Mouse (Mus musculus): ENCODE measurements at regions not wholly inside any gene's neighbourhood (a gene's known extent, or its start where the extent isn't known, plus 50 kb on each side); places are given as distances from the start of the nearest gene placed in this dataset.
"Not testable (repeated sequence)": the region's sequence is repeated elsewhere in the genome, so short reads cannot be mapped to it uniquely, and the experiment has no call there.

DNA sequence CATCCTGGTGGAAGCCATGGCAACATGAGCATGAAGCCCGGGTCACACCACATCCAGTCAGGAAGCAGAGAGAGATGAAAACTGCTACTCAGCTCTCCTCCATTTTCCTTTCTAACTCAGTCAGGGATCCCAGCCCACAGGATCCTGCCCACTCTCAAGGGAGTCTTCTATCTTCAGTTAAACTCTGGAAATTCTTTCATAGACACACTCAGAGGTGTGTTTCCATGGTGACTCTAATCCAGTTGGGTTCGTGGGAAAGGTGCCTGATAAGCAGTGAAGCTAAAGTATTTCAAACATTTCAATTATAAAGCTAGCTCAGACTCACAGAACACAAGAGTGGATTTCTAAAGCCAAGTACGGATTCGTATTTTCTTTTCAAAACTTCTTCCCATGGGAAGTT lies 120.0 kb upstream of the Stt3b start:
- Histone ChIP-seq H3K4me2 (no peak overlapping the region), H3K36me3 (no peaks in the 10 kb centered on the region), H3K4me3 (no peak overlapping the region), H3K27me3 (no peaks in the 10 kb centered on the region), H3K4me1 (no peaks in the 10 kb centered on the region), H3K27ac (no peak overlapping the region), H3K9me3 (no peaks in the 10 kb centered on the region), H3K9ac (no peak overlapping the region)
- ATAC-seq (ENCODE audit: borderline replicate concordance, extremely low read depth, low FRiP score, low TSS enrichment) = no peak
- WGBS = 44% methylated on average over 4 of the region's 4 CpGs

DNA sequence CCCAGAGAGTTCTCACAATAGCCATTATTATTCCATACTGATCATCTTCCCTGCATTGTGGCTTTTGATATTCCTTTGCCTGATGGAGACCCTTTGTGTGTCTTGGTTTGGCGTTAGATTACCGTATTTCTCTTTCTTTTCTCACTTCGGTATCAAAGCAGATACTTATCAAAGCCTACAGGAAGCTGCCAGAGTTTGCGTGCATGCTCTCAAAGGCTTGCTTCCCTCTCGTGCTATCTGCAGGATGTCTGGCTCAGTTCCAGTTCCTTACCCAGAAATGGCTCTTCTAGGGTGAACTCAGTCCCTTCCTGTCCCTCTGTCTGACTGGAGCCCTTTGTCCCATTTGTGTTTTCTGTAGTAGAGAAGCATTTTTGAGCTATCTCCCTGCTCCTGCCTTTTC lies 124.5 kb upstream of the Stt3b start:
- whole genome bisulfite sequencing = 7% methylated on average over 5 of the region's 5 CpGs
- Histone ChIP-seq H3K27ac (no peak overlapping the region), H3K9ac (no peak overlapping the region), H3K36me3 (no peaks in the 10 kb centered on the region), H3K27me3 (no peaks in the 10 kb centered on the region), H3K4me1 (no peaks in the 10 kb centered on the region), H3K4me2 (no peak overlapping the region), H3K4me3 (no peak overlapping the region), H3K9me3 (no peaks in the 10 kb centered on the region)
- no peak for ATAC-seq (ENCODE audit: borderline replicate concordance, extremely low read depth, low FRiP score, low TSS enrichment)

DNA sequence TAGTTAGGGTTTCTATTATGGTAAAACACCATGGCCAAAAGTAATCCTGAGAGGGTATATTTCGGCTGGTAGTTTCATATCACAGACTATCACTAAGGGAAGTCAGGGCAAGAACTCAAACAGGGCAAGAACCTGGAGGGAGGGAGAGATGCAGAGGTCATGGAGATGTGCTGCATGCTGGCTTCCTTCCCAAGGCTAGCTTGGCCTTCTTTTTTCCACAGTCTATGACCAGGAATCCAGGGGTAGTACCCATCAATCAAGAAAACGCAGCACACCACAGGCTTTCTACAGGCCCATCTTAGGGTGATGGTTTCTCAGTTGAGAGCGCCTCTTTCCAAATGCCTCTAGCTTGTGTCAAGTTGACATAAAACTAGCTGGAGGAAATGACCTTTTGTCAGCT lies 126.1 kb upstream of the Stt3b start:
- Histone ChIP-seq H3K27me3 (no peaks in the 10 kb centered on the region), H3K9ac (no peak overlapping the region), H3K9me3 (no peaks in the 10 kb centered on the region), H3K4me2 (no peak overlapping the region), H3K27ac (no peak overlapping the region), H3K4me1 (no peaks in the 10 kb centered on the region), H3K36me3 (no peaks in the 10 kb centered on the region), H3K4me3 (no peak overlapping the region)
- 79% methylated on average over 3 of the region's 3 CpGs for WGBS
- ATAC-seq (ENCODE audit: borderline replicate concordance, extremely low read depth, low FRiP score, low TSS enrichment) = no peak

DNA sequence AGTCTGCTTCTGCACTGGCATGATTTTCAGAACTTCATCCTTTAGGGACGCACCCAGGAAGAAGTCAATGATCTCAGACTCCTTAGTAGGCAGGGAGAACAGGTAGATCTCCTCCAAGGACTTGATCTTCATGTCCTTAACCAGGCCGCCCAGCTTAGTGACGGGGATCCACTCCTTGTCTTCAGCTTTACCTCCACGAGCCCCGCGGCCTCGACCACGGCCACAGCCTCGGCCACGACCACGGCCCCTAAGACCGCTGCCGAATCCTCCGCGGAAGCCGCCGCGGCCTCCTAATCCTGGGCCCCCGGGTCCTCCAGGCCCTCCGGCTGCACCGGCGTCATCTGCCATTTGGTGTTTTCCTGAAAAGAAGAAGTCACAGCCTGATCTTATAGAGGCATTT lies 128.0 kb upstream of the Stt3b start:
- H3K4me3 ChIP-seq; H3K36me3 ChIP-seq; H3K4me1 ChIP-seq; H3K27ac ChIP-seq; H3K27me3 ChIP-seq; H3K9me3 ChIP-seq; H3K9ac ChIP-seq; H3K4me2 ChIP-seq; ATAC-seq (ENCODE audit: borderline replicate concordance, extremely low read depth, low FRiP score, low TSS enrichment): not testable (repeated sequence)
- WGBS = 97% methylated on average over 22 of the region's 22 CpGs

DNA sequence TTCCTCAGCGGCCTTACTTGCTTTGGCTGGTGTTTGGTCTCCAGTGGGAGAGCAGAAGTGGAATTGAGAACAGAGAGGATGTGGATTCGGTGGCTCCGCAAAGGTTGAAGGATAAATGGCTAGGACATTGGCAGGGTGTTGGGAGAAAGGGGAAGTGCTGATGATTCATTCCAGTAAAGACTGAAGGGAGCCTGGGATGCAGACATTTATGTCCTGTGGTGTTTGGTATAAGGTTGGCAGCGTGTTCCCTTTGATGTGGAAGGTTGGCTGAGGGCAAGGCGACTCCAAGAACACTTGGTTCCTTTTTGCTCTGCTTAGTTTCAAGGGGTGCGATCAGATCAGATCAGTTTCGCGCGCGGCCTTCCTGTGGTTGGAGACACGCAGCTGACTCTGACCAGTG lies 136.5 kb upstream of the Stt3b start:
- no peak overlapping the region for H3K27ac ChIP-seq
- ATAC-seq (ENCODE audit: borderline replicate concordance, extremely low read depth, low FRiP score, low TSS enrichment) = no peak

DNA sequence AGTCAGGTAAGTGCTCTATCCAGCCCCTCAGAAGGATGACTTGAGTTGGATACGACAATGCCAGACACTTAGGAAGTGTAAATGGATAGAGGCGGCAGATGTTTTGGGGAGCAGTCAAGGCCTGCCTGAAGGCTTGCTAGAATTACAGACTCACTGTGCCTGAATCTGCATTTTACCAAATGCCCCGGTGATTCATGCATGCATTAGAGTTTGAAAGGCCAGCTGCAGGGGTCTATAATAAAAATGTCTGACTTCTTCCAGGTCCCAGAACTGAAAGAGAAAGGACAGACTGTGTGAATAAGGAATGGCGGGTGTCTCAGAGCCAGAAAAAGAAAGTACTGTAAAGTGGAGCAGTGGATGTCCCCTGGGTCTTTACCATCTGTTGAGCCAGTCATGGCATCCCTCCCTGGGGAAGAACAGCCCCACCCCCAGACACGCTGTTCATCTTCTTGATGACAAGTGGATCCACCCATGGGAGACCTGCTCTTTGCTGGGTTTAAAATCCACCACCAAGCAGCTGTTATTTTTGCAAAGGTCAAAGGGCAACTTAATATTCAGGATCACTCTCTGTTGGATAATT lies 140.6 kb upstream of the Stt3b start:
- no peak overlapping the region for H3K4me3 ChIP-seq
- no peaks in the 10 kb centered on the region for H3K27me3 ChIP-seq
- WGBS = 84% methylated on average over 5 of the region's 5 CpGs
- no peak overlapping the region for H3K9ac ChIP-seq
- no peak for ATAC-seq (ENCODE audit: borderline replicate concordance, extremely low read depth, low FRiP score, low TSS enrichment)
- no peak overlapping the region for H3K27ac ChIP-seq
- H3K36me3 ChIP-seq = no peaks in the 10 kb centered on the region
- no peak overlapping the region for H3K4me2 ChIP-seq
- H3K9me3 ChIP-seq = no peaks in the 10 kb centered on the region
- H3K4me1 ChIP-seq = no peaks in the 10 kb centered on the region

More for the DNA sequence above, 136.5 kb upstream of the Stt3b start:
- no peaks in the 10 kb centered on the region for H3K9me3 ChIP-seq
- H3K4me1 ChIP-seq = no peaks in the 10 kb centered on the region
- H3K9ac ChIP-seq = no peak overlapping the region
- WGBS = 72% methylated on average over 11 of the region's 11 CpGs
- no peaks in the 10 kb centered on the region for H3K27me3 ChIP-seq
- no peaks in the 10 kb centered on the region for H3K36me3 ChIP-seq
- no peak overlapping the region for H3K4me2 ChIP-seq
- H3K4me3 ChIP-seq = no peak overlapping the region

DNA sequence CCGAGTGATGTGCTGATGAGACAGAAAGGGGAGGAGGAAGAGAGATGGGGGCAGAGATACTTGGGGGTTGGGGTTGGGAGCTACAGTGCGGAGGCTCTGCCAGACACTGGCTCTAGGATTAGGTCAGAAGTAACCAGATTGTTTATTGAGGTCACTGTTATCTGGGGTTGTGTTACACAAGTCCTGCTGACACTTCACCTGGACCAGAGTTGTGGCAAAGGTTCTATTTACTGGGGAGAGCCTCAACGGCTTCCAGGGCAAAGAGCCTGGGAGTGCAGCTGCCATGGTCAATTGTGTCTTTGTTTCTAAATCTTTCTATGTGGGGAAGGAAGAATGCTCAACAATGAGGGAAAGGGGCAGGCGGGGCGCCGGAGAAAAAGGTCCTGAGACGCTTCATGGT lies 144.6 kb upstream of the Stt3b start:
- H3K36me3 ChIP-seq = no peaks in the 10 kb centered on the region
- no peaks in the 10 kb centered on the region for H3K9me3 ChIP-seq
- no peak overlapping the region for H3K4me2 ChIP-seq
- no peak overlapping the region for H3K9ac ChIP-seq
- no peak overlapping the region for H3K4me3 ChIP-seq
- H3K27me3 ChIP-seq = no peaks in the 10 kb centered on the region
- WGBS = 83% methylated on average over 7 of the region's 7 CpGs
- no peak for ATAC-seq (ENCODE audit: borderline replicate concordance, extremely low read depth, low FRiP score, low TSS enrichment)
- no peaks in the 10 kb centered on the region for H3K4me1 ChIP-seq
- no peak overlapping the region for H3K27ac ChIP-seq

DNA sequence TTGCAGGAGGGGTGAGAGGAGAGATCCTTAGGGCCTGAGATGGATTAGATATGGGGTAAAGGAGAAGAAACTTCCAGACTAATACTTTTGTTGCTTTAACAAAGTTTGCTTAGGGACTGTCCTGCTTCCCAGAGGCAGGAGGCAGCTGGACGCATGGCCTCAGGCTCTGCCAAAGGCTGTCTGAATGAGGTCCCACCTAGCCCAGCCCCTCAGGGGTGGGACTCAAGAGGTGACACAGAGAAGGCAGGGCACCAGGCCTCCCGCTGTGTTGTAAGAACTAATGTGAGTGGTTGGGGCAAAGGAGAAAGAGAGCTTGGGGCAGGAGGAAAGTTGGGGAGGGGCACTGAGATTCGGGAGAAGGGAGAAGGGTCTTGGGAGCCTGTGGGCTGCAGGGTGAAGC lies 145.9 kb upstream of the Stt3b start:
- Histone ChIP-seq H3K9me3 (no peaks in the 10 kb centered on the region), H3K27me3 (no peaks in the 10 kb centered on the region), H3K4me3 (no peak overlapping the region), H3K4me1 (no peaks in the 10 kb centered on the region), H3K9ac (no peak overlapping the region), H3K27ac (no peak overlapping the region), H3K36me3 (no peaks in the 10 kb centered on the region), H3K4me2 (no peak overlapping the region)
- 39% methylated on average over 3 of the region's 3 CpGs for WGBS
- no peak for ATAC-seq (ENCODE audit: borderline replicate concordance, extremely low read depth, low FRiP score, low TSS enrichment)

DNA sequence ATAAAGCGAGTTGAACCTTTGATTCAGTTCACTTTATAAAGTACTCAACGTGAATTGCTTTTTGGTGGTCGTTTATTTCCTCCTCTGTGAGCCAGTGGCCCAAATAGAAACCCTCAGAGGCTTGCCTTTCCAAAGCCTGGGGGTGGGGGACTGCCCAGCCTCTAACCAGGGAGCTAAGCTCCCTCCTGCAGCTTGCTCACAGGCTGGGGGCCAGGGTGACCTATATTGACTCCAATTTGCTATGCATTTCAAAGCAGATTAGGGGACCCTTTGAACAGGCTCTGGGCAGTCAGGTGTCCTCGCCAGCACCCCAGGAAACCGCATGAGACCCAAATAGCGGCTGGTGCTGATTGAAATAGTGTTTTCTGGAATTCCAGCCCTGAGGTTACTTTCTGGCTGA lies 146.4 kb upstream of the Stt3b start:
- no peak overlapping the region for H3K27ac ChIP-seq
- 37% methylated on average over 6 of the region's 6 CpGs for WGBS
- no peaks in the 10 kb centered on the region for H3K9me3 ChIP-seq
- H3K4me2 ChIP-seq = no peak overlapping the region
- H3K36me3 ChIP-seq = no peaks in the 10 kb centered on the region
- H3K9ac ChIP-seq = no peak overlapping the region
- H3K27me3 ChIP-seq = no peaks in the 10 kb centered on the region
- no peak for ATAC-seq (ENCODE audit: borderline replicate concordance, extremely low read depth, low FRiP score, low TSS enrichment)
- H3K4me3 ChIP-seq = no peak overlapping the region
- H3K4me1 ChIP-seq = no peaks in the 10 kb centered on the region

DNA sequence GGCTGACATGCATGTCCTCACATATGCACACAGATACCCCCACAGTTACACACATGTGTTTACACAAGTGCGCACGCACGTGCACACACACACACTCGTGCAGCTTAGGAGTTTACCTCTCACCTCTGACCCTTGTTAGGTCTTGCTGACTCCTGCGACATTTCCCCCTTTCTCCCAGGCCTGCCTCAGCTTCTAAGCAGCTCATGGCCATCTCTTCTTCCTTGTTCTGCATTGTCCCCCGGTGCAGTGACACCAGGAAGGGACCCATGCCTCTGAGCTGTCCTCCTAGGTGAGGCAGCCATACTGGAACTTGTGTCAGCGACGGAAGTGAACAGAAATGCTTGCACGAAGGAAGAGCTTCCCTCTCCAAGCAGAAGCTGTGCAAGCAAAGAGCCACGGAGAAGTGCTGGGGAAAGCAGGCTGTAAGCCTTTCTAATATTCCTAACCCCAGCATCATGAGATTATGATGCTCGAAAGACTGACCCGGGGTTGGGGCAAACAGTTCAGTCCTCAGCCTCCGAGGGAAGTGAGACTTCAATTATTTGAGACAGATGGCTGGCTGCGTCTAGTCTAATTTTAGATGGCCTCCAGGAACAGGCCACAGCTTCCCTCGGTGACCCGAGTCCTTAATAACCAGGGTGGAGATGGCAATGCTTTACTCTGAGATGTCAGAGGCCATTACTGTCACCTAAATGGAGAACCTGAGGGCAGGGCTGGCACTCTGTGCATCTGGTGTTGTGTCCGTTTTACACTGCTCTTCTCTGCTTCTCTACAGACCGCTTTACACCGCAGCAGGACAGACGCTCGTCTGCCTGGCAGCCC lies 147.9 kb upstream of the Stt3b start:
- ATAC-seq (ENCODE audit: borderline replicate concordance, extremely low read depth, low FRiP score, low TSS enrichment) = no peak
- Histone ChIP-seq H3K9me3 (no peaks in the 10 kb centered on the region), H3K4me1 (no peaks in the 10 kb centered on the region), H3K9ac (no peak overlapping the region), H3K27me3 (no peaks in the 10 kb centered on the region), H3K4me3 (no peak overlapping the region), H3K4me2 (no peak overlapping the region), H3K27ac (no peak overlapping the region), H3K36me3 (no peaks in the 10 kb centered on the region)
- 66% methylated on average over 21 of the region's 21 CpGs for WGBS

DNA sequence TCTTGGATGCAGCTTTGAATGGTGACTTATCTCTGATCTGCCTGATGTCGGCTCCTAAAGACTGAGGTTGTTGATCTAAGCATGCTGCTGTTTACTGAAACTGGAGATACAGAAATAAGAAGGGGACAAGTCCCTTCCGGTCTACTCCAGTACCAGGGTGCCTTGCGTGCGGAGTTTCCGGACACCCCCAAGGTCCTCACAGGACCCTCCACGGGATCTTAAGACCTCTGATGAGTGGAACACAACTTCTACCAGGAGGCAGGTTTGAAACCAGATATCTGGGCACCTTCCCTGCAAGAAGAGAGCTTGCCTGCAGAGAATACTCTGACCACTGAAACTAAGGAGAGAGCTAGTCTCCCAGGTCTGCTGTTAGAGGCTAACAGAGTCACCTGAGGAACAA lies 148.9 kb upstream of the Stt3b start:
- H3K4me1 ChIP-seq; H3K4me2 ChIP-seq; H3K36me3 ChIP-seq; ATAC-seq (ENCODE audit: borderline replicate concordance, extremely low read depth, low FRiP score, low TSS enrichment); H3K4me3 ChIP-seq; H3K9ac ChIP-seq; H3K27me3 ChIP-seq; H3K9me3 ChIP-seq; H3K27ac ChIP-seq: not testable (repeated sequence)
- 77% methylated on average over 6 of the region's 6 CpGs for WGBS

DNA sequence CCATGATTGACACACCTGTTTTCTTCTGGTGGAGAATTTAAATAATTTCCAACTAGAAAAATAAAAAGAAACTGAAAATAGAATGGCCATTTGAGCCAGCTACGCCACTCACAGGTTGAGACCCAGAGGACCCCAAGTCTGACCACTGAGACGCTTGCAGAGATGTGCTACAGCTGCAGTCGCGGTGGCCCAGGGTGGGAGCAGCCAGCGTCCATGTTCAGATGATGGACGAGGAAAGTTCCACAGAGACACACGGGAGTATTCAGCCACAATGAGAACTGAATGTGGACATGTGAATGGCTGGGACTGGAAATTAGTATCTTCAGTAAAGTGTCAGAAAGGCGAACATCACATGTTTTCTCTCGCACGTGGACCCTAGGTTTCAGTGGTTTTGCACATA lies 155.1 kb upstream of the Stt3b start:
- Histone ChIP-seq H3K27ac (no peak overlapping the region), H3K4me3 (no peak overlapping the region), H3K9me3 (no peaks in the 10 kb centered on the region), H3K27me3 (no peaks in the 10 kb centered on the region), H3K4me1 (no peaks in the 10 kb centered on the region), H3K4me2 (no peak overlapping the region), H3K36me3 (no peaks in the 10 kb centered on the region), H3K9ac (no peak overlapping the region)
- no peak for ATAC-seq (ENCODE audit: borderline replicate concordance, extremely low read depth, low FRiP score, low TSS enrichment)
- 87% methylated on average over 10 of the region's 10 CpGs for WGBS

Measured in lung, embryonic 15.5 days (tissue).